31 mouse cellular contexts compared by ENCODE assay signal in the genomic region with DNA sequence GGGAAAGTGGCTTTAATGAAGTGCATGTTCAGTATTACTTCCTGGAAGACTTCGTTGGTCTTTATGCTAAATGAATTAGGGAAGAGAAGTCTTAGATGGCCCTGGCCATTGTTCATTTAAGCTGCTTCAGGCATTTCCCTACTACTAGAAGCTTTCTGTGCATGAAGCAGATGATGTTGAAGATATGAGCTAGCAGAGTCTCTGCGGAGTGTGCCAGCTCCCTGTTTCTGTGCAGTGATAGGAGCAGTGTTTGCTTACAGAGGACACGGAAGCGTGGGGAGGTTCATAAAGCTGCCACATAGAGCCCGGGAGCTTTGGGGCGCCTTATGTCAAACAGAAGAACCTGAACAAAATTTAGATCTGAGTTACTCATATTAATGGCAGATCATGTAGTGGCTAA. TPM values are rescaled to one million over a fixed set of nuclear protein-coding genes. Genes with fewer than 3 reads are reported as not detected.
DNase-seq lines count a peak whose midpoint lies in the region; ATAC-seq and TF ChIP-seq lines count a peak whose summit lies in the region.
"Had no signal": no experiment of that assay in that cellular context is flagged by ENCODE, and none has a peak within 500 bp of the region (broad histone marks: within the 10 kb centered on the region; RNA-seq: fewer than 3 reads in every experiment).

No protein-coding gene starts in this region.

- WGBS in kidney, postnatal 0 days = 51% methylated on average over 6 of the region's 6 CpGs
- 56% methylated on average over 6 of the region's 6 CpGs for WGBS in lung, embryonic 16.5 days

- no peak for TF ChIP-seq CTCF in kidney, postnatal 0 days (IDR thresholded peaks at IDR 0.05; ENCODE audit: low read depth)
- TF ChIP-seq CTCF in brain, embryonic 14.5 days (IDR thresholded peaks at IDR 0.05; ENCODE audit: borderline replicate concordance, extremely low read depth, insufficient read depth, insufficient read length) = no peak

- H3K36me3 ChIP-seq in kidney, postnatal 0 days (ENCODE audit: insufficient read depth, low read length) = 0 out of 2 replicates have a peak, but pooled peaks cover 3% of the 10 kb centered on the region
- H3K36me3 ChIP-seq in lung, embryonic 16.5 days (ENCODE audit: control insufficient read depth, insufficient read depth, low read length) = peaks cover 5% of the 10 kb centered on the region; the same call in 1 of the 2 replicates

- H3K4me1 ChIP-seq in kidney, postnatal 0 days (replicated peaks; ENCODE audit: insufficient read depth, low read length) = no peaks in the 10 kb centered on the region
- no peaks in the 10 kb centered on the region; the same call in 1 of the 2 replicates for H3K4me1 ChIP-seq in lung, embryonic 16.5 days (replicated peaks; ENCODE audit: control insufficient read depth, insufficient read depth, low read length)
- H3K4me1 ChIP-seq: embryonic facial prominence, embryonic 10.5 days; limb, embryonic 15.5 days; midbrain, embryonic 12.5 days; neural tube, embryonic 13.5 days; stomach, embryonic 15.5 days had no signal

- H3K9ac ChIP-seq in kidney, postnatal 0 days (ENCODE audit: low read depth, low read length) = no peak overlapping the region
- H3K9ac ChIP-seq in lung, embryonic 16.5 days (ENCODE audit: low read length) = no peak overlapping the region
- H3K9ac ChIP-seq: forebrain, postnatal 0 days; heart, embryonic 13.5 days; limb, embryonic 15.5 days; liver, embryonic 15.5 days; midbrain, embryonic 12.5 days; neural tube, embryonic 13.5 days; stomach, embryonic 15.5 days had no signal

- DNase-seq in kidney, postnatal 0 days (ENCODE audit: low spot score) = peak; percentile 18
- DNase-seq in kidney, adult 9 months = no peak
- no peak for DNase-seq in lung, postnatal 36 days
- DNase-seq in brain, embryonic 14.5 days (ENCODE audit: low read depth) = peak; percentile 6
- no peak for DNase-seq in right cerebral cortex, postnatal 25 days
- DNase-seq: adrenal gland, postnatal 10 days; B cell, adult 2 months; cerebellum, adult 11 months; cerebellum, postnatal 10 days; forebrain, postnatal 0 days; gastrocnemius, postnatal 14 days; heart, adult 18-20 months; heart, postnatal 14 days; left cerebral cortex, postnatal 4 days; thymus, adult 18-20 months; thymus, postnatal 36 days had no signal

- no peak overlapping the region for H3K27ac ChIP-seq in kidney, postnatal 0 days
- peak overlapping the region; percentile 58 for H3K27ac ChIP-seq in lung, embryonic 16.5 days (ENCODE audit: low read length)
- H3K27ac ChIP-seq: embryonic facial prominence, embryonic 10.5 days; heart, embryonic 13.5 days; hindbrain, postnatal 0 days; left cerebral cortex, adult 2 months; limb, embryonic 15.5 days; liver, embryonic 15.5 days; midbrain, embryonic 12.5 days; neural tube, embryonic 13.5 days; stomach, embryonic 15.5 days had no signal

- no peak overlapping the region; the same call in 1 of the 2 replicates for H3K4me2 ChIP-seq in kidney, postnatal 0 days (ENCODE audit: low read length)
- H3K4me2 ChIP-seq in lung, embryonic 16.5 days (ENCODE audit: low read depth, low read length) = 0 out of 2 replicates have a peak overlapping the region, but pooled peaks have one; percentile 12
- H3K4me2 ChIP-seq: heart, embryonic 13.5 days; limb, embryonic 15.5 days; liver, embryonic 15.5 days; midbrain, embryonic 12.5 days; neural tube, embryonic 13.5 days; stomach, embryonic 15.5 days had no signal

- no peaks in the 10 kb centered on the region for H3K27me3 ChIP-seq in kidney, postnatal 0 days (ENCODE audit: insufficient read depth, low read length)
- H3K27me3 ChIP-seq in lung, embryonic 16.5 days (ENCODE audit: control insufficient read depth, insufficient read depth, low read depth, low read length) = no peaks in the 10 kb centered on the region
- H3K27me3 ChIP-seq: CH12.LX; heart, embryonic 13.5 days; limb, embryonic 15.5 days; liver, embryonic 15.5 days; midbrain, embryonic 12.5 days; neural tube, embryonic 13.5 days; stomach, embryonic 15.5 days had no signal

- ATAC-seq in kidney, postnatal 0 days (replicated peaks; ENCODE audit: low FRiP score, low read depth) = no peak
- no peak for ATAC-seq in lung, embryonic 16.5 days (ENCODE audit: low read depth)
- ATAC-seq in megakaryocyte-erythroid progenitor cell, adult 5-6 weeks (replicated peaks; ENCODE audit: low FRiP score, low TSS enrichment, poor library complexity, severe bottlenecking) = peak; percentile 81
- ATAC-seq: activated CD4-positive, CD25-positive, alpha-beta regulatory T cell, adult 4 months; forebrain, postnatal 0 days; hindbrain, postnatal 0 days; intestine, embryonic 16.5 days had no signal

- no peak for TF ChIP-seq POLR2A in brain, embryonic 14.5 days (IDR thresholded peaks at IDR 0.05; ENCODE audit: borderline replicate concordance, extremely low read depth, insufficient read depth, insufficient read length, poor library complexity, severe bottlenecking)

- no peak overlapping the region for H3K4me3 ChIP-seq in kidney, postnatal 0 days (replicated peaks; ENCODE audit: low read depth, low read length)
- no peak overlapping the region for H3K4me3 ChIP-seq in lung, embryonic 16.5 days (ENCODE audit: low read length)
- H3K4me3 ChIP-seq: embryonic facial prominence, embryonic 10.5 days; heart, embryonic 13.5 days; left cerebral cortex, adult 2 months; limb, embryonic 15.5 days; liver, embryonic 15.5 days; midbrain, embryonic 12.5 days; neural tube, embryonic 13.5 days; stomach, embryonic 15.5 days had no signal

- H3K9me3 ChIP-seq in kidney, postnatal 0 days (replicated peaks; ENCODE audit: low read length) = no peaks in the 10 kb centered on the region
- no peaks in the 10 kb centered on the region for H3K9me3 ChIP-seq in lung, embryonic 16.5 days (ENCODE audit: control insufficient read depth, low read length)
- H3K9me3 ChIP-seq: embryonic facial prominence, embryonic 10.5 days; G1E; heart, embryonic 13.5 days; limb, embryonic 15.5 days; liver, embryonic 15.5 days; midbrain, embryonic 12.5 days; neural tube, embryonic 13.5 days; stomach, embryonic 15.5 days had no signal

RNA-seq across cellular contexts. Expression of gene Erh, which starts 14.5 kb away (rescaled TPM):
- polyA plus RNA-seq in kidney, postnatal 0 days (2015; fragmentation: Nextera tagmentation; extraction: Ambion mirVana) = 210 and 215 TPM in 2 replicates
- 272 and 278 TPM in 2 replicates for polyA plus RNA-seq in lung, embryonic 16.5 days (2015; fragmentation: Nextera tagmentation; extraction: Ambion mirVana)
- polyA plus RNA-seq in brain, embryonic 14.5 days (2012; rRNA removed) = 317 and 398 TPM in 2 replicates
- total RNA-seq in megakaryocyte-erythroid progenitor cell, adult 5-6 weeks (2014; fragmentation: Nextera tagmentation) = 140 and 158 TPM in 2 replicates
- 103 and 142 TPM in 2 replicates for total RNA-seq in megakaryocyte-erythroid progenitor cell, adult 5-6 weeks (2017)

RNA-seq across cellular contexts. Expression of gene Slc39a9, which starts 15.0 kb away (rescaled TPM):
- 21.1 and 21.2 TPM in 2 replicates for polyA plus RNA-seq in kidney, postnatal 0 days (2015; fragmentation: Nextera tagmentation; extraction: Ambion mirVana)
- 30.2 and 30.4 TPM in 2 replicates for polyA plus RNA-seq in lung, embryonic 16.5 days (2015; fragmentation: Nextera tagmentation; extraction: Ambion mirVana)
- polyA plus RNA-seq in brain, embryonic 14.5 days (2012; rRNA removed) = 33.4 and 38.2 TPM in 2 replicates
- 19.6 and 28.4 TPM in 2 replicates for total RNA-seq in megakaryocyte-erythroid progenitor cell, adult 5-6 weeks (2014; fragmentation: Nextera tagmentation)
- 12.7 and 17.5 TPM in 2 replicates for total RNA-seq in megakaryocyte-erythroid progenitor cell, adult 5-6 weeks (2017)

RNA-seq across cellular contexts. Expression of gene Plekhd1, which starts 33.7 kb away (rescaled TPM):
- 3.5 and 4.0 TPM in 2 replicates for polyA plus RNA-seq in kidney, postnatal 0 days (2015; fragmentation: Nextera tagmentation; extraction: Ambion mirVana)
- 3.6 and 4.1 TPM in 2 replicates for polyA plus RNA-seq in lung, embryonic 16.5 days (2015; fragmentation: Nextera tagmentation; extraction: Ambion mirVana)
- polyA plus RNA-seq in brain, embryonic 14.5 days (2012; rRNA removed) = 2.0 and 3.5 TPM in 2 replicates
- 0.45 TPM in 1 of 2 replicates, not detected in the other for total RNA-seq in megakaryocyte-erythroid progenitor cell, adult 5-6 weeks (2014; fragmentation: Nextera tagmentation)
- total RNA-seq in megakaryocyte-erythroid progenitor cell, adult 5-6 weeks (2017) = not detected in 2 replicates
- polyA plus RNA-seq: G1E had no signal

Comparison
In these comparisons a context has a peak if more than half of its experiments do, and no peak if none do; other contexts are left out.
1. DNase-seq: peak in kidney, postnatal 0 days (single experiment) and brain, embryonic 14.5 days (single experiment); none in kidney, adult 9 months (single experiment), lung, postnatal 36 days (single experiment) and right cerebral cortex, postnatal 25 days (single experiment).